Mouse (Mus musculus): ENCODE results near the gene 4930548H24Rik.
"Not testable (repeated sequence)": the region's sequence is repeated elsewhere in the genome, so short reads cannot be mapped to it uniquely, and the experiment has no call there.

The 4930548H24Rik gene

GRCm38 (mm10) chr5:31485440-31485839 is at the start of gene 4930548H24Rik:
4930548H24Rik (plus strand) TSS chr5:31485740.
- DNase-seq (ENCODE audit: low spot score in 2 of 2) = no peak

- DNase-seq (ENCODE audit: low spot score in 2 of 2) = no peak
Observed at GRCm38 (mm10) chr5:31451336-31451735, 34.2 kb upstream of the 4930548H24Rik start.

GRCm38 (mm10) chr5:31451878-31452561 is 33.5 kb upstream of the 4930548H24Rik start, which contains the start of gene Zfp512:
Zfp512 (plus strand) TSS chr5:31452431.
- DNase-seq (ENCODE audit: low spot score in 2 of 2) = peak; percentile 92 to 95

- no peak for DNase-seq (ENCODE audit: low spot score in 2 of 2)
Observed at GRCm38 (mm10) chr5:31452562-31452878, 33.0 kb upstream of the 4930548H24Rik start.

- no peak for DNase-seq (ENCODE audit: low spot score in 2 of 2)
Observed at GRCm38 (mm10) chr5:31452886-31453410, 32.6 kb upstream of the 4930548H24Rik start.

GRCm38 (mm10) chr5:31467798-31468197 is 17.7 kb upstream of the 4930548H24Rik start:
- DNase-seq (ENCODE audit: low spot score in 2 of 2) = no peak

GRCm38 (mm10) chr5:31469711-31470110 is 15.8 kb upstream of the 4930548H24Rik start:
- no peak for DNase-seq (ENCODE audit: low spot score in 2 of 2)

- DNase-seq (ENCODE audit: low spot score in 2 of 2) = peak; percentile 38 to 64
Observed at GRCm38 (mm10) chr5:31470334-31470733, 15.2 kb upstream of the 4930548H24Rik start.

- no peak for DNase-seq (ENCODE audit: low spot score in 2 of 2)
Observed at GRCm38 (mm10) chr5:31480536-31480935, 5.0 kb upstream of the 4930548H24Rik start.

GRCm38 (mm10) chr5:31487889-31488288 is 2.3 kb downstream of the 4930548H24Rik start:
- no peak for DNase-seq (ENCODE audit: low spot score in 2 of 2)

GRCm38 (mm10) chr5:31489116-31489769 is 3.7 kb downstream of the 4930548H24Rik start:
- no peak for DNase-seq (ENCODE audit: low spot score in 2 of 2)

GRCm38 (mm10) chr5:31492031-31492430 is 6.5 kb downstream of the 4930548H24Rik start:
- DNase-seq (ENCODE audit: low spot score in 2 of 2) = no peak

GRCm38 (mm10) chr5:31494513-31495297 is 9.2 kb downstream of the 4930548H24Rik start, which contains the start of gene Gpn1:
Gpn1 (plus strand) TSS chr5:31494741.
- peak; percentile 80 to 84 for DNase-seq (ENCODE audit: low spot score in 2 of 2)

- no peak for DNase-seq (ENCODE audit: low spot score in 2 of 2)
Observed at GRCm38 (mm10) chr5:31504843-31505242, 19.3 kb downstream of the 4930548H24Rik start.

GRCm38 (mm10) chr5:31512481-31512880 is 26.9 kb downstream of the 4930548H24Rik start:
- no peak for DNase-seq (ENCODE audit: low spot score in 2 of 2)

GRCm38 (mm10) chr5:31520556-31520955 is 35.0 kb downstream of the 4930548H24Rik start:
- DNase-seq (ENCODE audit: low spot score in 2 of 2) = no peak

GRCm38 (mm10) chr5:31526354-31527116 is 41.0 kb downstream of the 4930548H24Rik start, which contains the start of gene Slc4a1ap:
Slc4a1ap (plus strand) TSS chr5:31526995.
- DNase-seq (ENCODE audit: low spot score in 2 of 2) = peak; percentile 63 to 78

- DNase-seq (ENCODE audit: low spot score in 2 of 2) = no peak
Observed at GRCm38 (mm10) chr5:31527117-31527680, 41.7 kb downstream of the 4930548H24Rik start.

- not testable (repeated sequence) for DNase-seq (ENCODE audit: low spot score in 2 of 2)
Observed at GRCm38 (mm10) chr5:31527707-31528106, 42.2 kb downstream of the 4930548H24Rik start, which contains the start of gene Supt7l. Supt7l (minus strand) TSS chr5:31527807.

- DNase-seq (ENCODE audit: low spot score in 2 of 2) = no peak
Observed at GRCm38 (mm10) chr5:31528560-31528959, 43.0 kb downstream of the 4930548H24Rik start.

- DNase-seq (ENCODE audit: low spot score in 2 of 2) = no peak
Observed at GRCm38 (mm10) chr5:31535228-31535627, 49.7 kb downstream of the 4930548H24Rik start.
